Mouse (Mus musculus) ES-E14 (cell line): Measurements from ENCODE around the gene Psmb7. TPM values are rescaled to one million over a fixed set of nuclear protein-coding genes. Genes with fewer than 3 reads are reported as not detected.

Experiments
- DNase-seq: peaks from one replicate; pipeline ENCODE4 v3.0.0-alpha.2; 2013; ENCODE audit warnings: low read depth, low spot score
- H3K27ac ChIP-seq: 2 replicates; pipeline ENCODE4 v1.5.1; 2012; ENCODE audit warnings: low read depth, mild to moderate bottlenecking, low read length, moderate library complexity, mixed read lengths; ENCODE audit not compliant: poor library complexity, insufficient read depth, severe bottlenecking
- H3K36me3 ChIP-seq: 2 replicates; pipeline ENCODE4 v1.6.1; 2012; ENCODE audit warnings: mild to moderate bottlenecking, low read length, moderate library complexity, mixed read lengths; ENCODE audit not compliant: control insufficient read depth, poor library complexity, insufficient read depth, severe bottlenecking
- H3K4me1 ChIP-seq, 2 experiments: fragments of 150-350 bp in 1 of 2; sonication (generic) in 1 of 2; 2 replicates each; pipeline ENCODE4 v1.6.1; 2012; ENCODE audit warnings: low read length in 2 of 2, mild to moderate bottlenecking in 1 of 2, mixed read lengths in 1 of 2; ENCODE audit not compliant: control insufficient read depth in 2 of 2, insufficient read depth in 2 of 2, poor library complexity in 1 of 2
- H3K4me3 ChIP-seq, 2 experiments: fragments of 150-350 bp in 1 of 2; sonication (generic) in 1 of 2; 2 replicates each; pipeline ENCODE4 v1.5.1; 2012; ENCODE audit warnings: low read length in 2 of 2, low read depth in 1 of 2, mild to moderate bottlenecking in 1 of 2, mixed read lengths in 1 of 2; ENCODE audit not compliant: insufficient read depth in 1 of 2, poor library complexity in 1 of 2, severe bottlenecking in 1 of 2
- H3K9ac ChIP-seq: 2 replicates; pipeline ENCODE4 v1.6.1; 2012; ENCODE audit warnings: low read depth, mild to moderate bottlenecking, low read length, mixed read lengths; ENCODE audit not compliant: poor library complexity, insufficient read depth, severe bottlenecking
- H3K9me3 ChIP-seq: fragments of 150-350 bp; sonication (generic); 2 replicates; pipeline ENCODE4 v1.6.1; 2012; ENCODE audit warnings: low read depth, mild to moderate bottlenecking, low read length; ENCODE audit not compliant: control insufficient read depth, insufficient read depth
- CHD2 ChIP-seq: IDR thresholded peaks from 2 replicates; pipeline ENCODE4 v1.6.1; 2014; ENCODE audit warnings: mild to moderate bottlenecking, low read depth, low read length, inconsistent platforms
- HCFC1 ChIP-seq: IDR thresholded peaks from 2 replicates; pipeline ENCODE4 v1.6.1; 2012; ENCODE audit warnings: low read length, inconsistent platforms, borderline replicate concordance; ENCODE audit not compliant: insufficient read depth
- MAFK ChIP-seq: IDR thresholded peaks from 2 replicates; pipeline ENCODE4 v1.6.1; 2014; ENCODE audit warnings: mild to moderate bottlenecking, low read depth, low read length, inconsistent platforms; ENCODE audit not compliant: insufficient read depth
- ZC3H11A ChIP-seq: IDR thresholded peaks from 2 replicates; pipeline ENCODE4 v1.6.1; 2012; ENCODE audit warnings: low read depth, mild to moderate bottlenecking, inconsistent platforms, low read length, borderline replicate concordance
- ZNF384 ChIP-seq: IDR thresholded peaks from 2 replicates; pipeline ENCODE4 v1.6.1; 2012; ENCODE audit warnings: low read depth, low read length, inconsistent platforms
- in situ Hi-C, 2 experiments: fragments of 600-800 bp; cut with MboI; formaldehyde crosslinking; loops; one replicate each; pipeline ENCODE4 v1.15.1; 2025; ENCODE audit warnings: low sequenced_read_pairs in 2 of 2, inconsistent platforms in 1 of 2; ENCODE audit not compliant: unreplicated experiment in 2 of 2
- total RNA-seq: library from RNA; depleted of rRNA; stranded (reverse); fragments of 300-350 nt; gene quantifications from 2 replicates; pipeline ENCODE4 v1.2.3, GENCODE M21; 2012

Psmb7 gene
- total RNA-seq, 1 experiment = 382 TPM

- in situ Hi-C loops = no loop called here
- H3K9me3 ChIP-seq = no peaks in the 10 kb centered on the region
- no peak overlapping the region for H3K4me3 ChIP-seq
- no peak overlapping the region for H3K9ac ChIP-seq
- H3K36me3 ChIP-seq = peaks cover 17% of the 10 kb centered on the region; the same call in 1 of the 2 replicates
- TF ChIP-seq ZC3H11A (no peak), ZNF384 (no peak), MAFK (no peak), CHD2 (no peak), HCFC1 (no peak)
- peak overlapping the region; percentile 65 for H3K27ac ChIP-seq
- H3K4me1 ChIP-seq = peaks cover 6 to 37% of the 10 kb centered on the region in 2 experiments
- no peak for DNase-seq
Measured at GRCm38 (mm10) chr2:38555659-38556058, 88.2 kb downstream of the Psmb7 start.

DNA sequence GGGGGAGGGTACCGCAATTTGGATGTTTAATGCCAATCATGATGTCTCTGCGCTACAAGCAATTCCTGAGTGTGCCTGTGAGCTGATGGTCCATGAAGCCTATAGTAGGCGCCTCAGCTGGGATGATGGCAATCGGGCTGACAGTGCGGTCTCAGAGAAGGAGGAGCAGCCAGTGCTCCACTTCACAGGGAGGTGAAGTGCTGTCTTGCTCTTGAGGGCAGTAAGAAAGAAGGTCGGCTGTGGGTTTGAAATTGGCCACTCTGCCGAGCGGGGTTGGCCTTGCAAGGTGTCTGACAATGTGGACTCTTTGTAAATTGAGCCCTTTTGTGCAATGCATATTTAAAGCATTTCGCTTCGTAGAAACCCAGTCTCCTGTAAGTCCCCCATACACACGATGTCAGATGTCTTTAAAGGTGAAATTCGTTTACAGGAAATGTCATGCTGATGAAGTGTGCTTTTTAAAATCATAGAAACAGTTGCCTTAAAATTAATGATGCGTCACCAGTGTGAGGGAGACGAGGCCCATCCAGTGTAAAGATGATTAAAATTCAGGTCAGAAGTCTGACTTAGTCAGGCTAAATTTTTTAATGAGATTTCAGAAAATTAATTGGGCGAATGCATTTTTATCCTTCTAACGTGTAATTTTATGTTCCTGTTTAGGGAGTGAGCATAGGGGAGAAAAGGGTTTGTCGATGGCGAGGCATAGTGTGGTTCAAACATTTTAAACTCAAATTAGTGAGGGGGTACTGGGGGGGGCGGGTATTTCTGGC, 89.5 kb downstream of the Psmb7 start:
- H3K9me3 ChIP-seq = no peaks in the 10 kb centered on the region
- TF ChIP-seq CHD2 = no peak
- TF ChIP-seq ZNF384 = no peak
- no peak for TF ChIP-seq ZC3H11A
- no peak for TF ChIP-seq HCFC1
- no peak for TF ChIP-seq MAFK
- DNase-seq = no peak
- H3K4me1 ChIP-seq = peaks cover 3 to 36% of the 10 kb centered on the region in 2 experiments; a peak in 3 of 4 replicates
- no peak overlapping the region for H3K9ac ChIP-seq
- H3K27ac ChIP-seq = no peak overlapping the region
- in situ Hi-C loops = no loop called here
- H3K4me3 ChIP-seq = no peak overlapping the region
- peaks cover 17% of the 10 kb centered on the region; the same call in 1 of the 2 replicates for H3K36me3 ChIP-seq

GRCm38 (mm10) chr2:38552004-38552443, 91.9 kb downstream of the Psmb7 start:
- H3K4me1 ChIP-seq = peaks cover 6 to 51% of the 10 kb centered on the region in 2 experiments; a peak in 3 of 4 replicates
- H3K9ac ChIP-seq = no peak overlapping the region
- no peaks in the 10 kb centered on the region for H3K9me3 ChIP-seq
- H3K36me3 ChIP-seq = peaks cover 9% of the 10 kb centered on the region; the same call in 1 of the 2 replicates
- DNase-seq = no peak
- TF ChIP-seq ZNF384 (no peak), MAFK (no peak), ZC3H11A (no peak), HCFC1 (no peak), CHD2 (no peak)
- in situ Hi-C loops = no loop called here
- H3K4me3 ChIP-seq = no peak overlapping the region
- H3K27ac ChIP-seq = no peak overlapping the region

GRCm38 (mm10) chr2:38547793-38548517, 95.9 kb downstream of the Psmb7 start:
- H3K4me1 ChIP-seq = peaks cover 15 to 46% of the 10 kb centered on the region in 2 experiments
- peaks cover 9% of the 10 kb centered on the region; the same call in 1 of the 2 replicates for H3K36me3 ChIP-seq
- no peak overlapping the region for H3K9ac ChIP-seq
- no peaks in the 10 kb centered on the region for H3K9me3 ChIP-seq
- no peak for DNase-seq
- in situ Hi-C loops = no loop called here
- peak overlapping the region; percentile 6; the same call in 1 of the 2 replicates for H3K27ac ChIP-seq
- no peak for TF ChIP-seq ZNF384
- no peak for TF ChIP-seq CHD2
- no peak overlapping the region for H3K4me3 ChIP-seq
